Mouse (Mus musculus): ENCODE measurements around the gene Nlk. TPM values are rescaled to one million over a fixed set of nuclear protein-coding genes. Genes with fewer than 3 reads are reported as not detected.

Nlk gene
- 18.3 and 23.3 TPM in 2 replicates for polyA plus RNA-seq (2014; fragmentation: Nextera tagmentation; extraction: Ambion mirVana)

GRCm38 (mm10) chr11:78696777-78697752, at the start of gene Nlk:
Gene Nlk (minus strand): TSS chr11:78697373.
- peak within 1 kb of the TSS; percentile 84 for H3K27ac ChIP-seq (ENCODE audit: low read depth, low read length)
- WGBS, result under 1% methylated on average over 48 of the region's 65 CpGs
- H3K4me2 ChIP-seq (replicated peaks; ENCODE audit: low read depth, low read length), result peak within 1 kb of the TSS; percentile 67
- H3K9ac ChIP-seq (ENCODE audit: low read depth, low read length), result peak within 1 kb of the TSS; percentile 91
- no peaks in the 10 kb centered on the region for H3K27me3 ChIP-seq (ENCODE audit: control insufficient read depth, insufficient read depth, low read length)
- H3K36me3 ChIP-seq (ENCODE audit: control insufficient read depth, insufficient read depth, low read length), result no peaks in the 10 kb centered on the region
- peaks cover 15% of the 10 kb centered on the region for H3K4me1 ChIP-seq (ENCODE audit: control insufficient read depth, insufficient read depth, low read length)
- peak; percentile 99 for ATAC-seq (ENCODE audit: low FRiP score, low TSS enrichment)
- H3K9me3 ChIP-seq (ENCODE audit: control insufficient read depth, low read length), result no peaks in the 10 kb centered on the region
- H3K4me3 ChIP-seq (ENCODE audit: low read length), result peak within 1 kb of the TSS; percentile 89

DNA sequence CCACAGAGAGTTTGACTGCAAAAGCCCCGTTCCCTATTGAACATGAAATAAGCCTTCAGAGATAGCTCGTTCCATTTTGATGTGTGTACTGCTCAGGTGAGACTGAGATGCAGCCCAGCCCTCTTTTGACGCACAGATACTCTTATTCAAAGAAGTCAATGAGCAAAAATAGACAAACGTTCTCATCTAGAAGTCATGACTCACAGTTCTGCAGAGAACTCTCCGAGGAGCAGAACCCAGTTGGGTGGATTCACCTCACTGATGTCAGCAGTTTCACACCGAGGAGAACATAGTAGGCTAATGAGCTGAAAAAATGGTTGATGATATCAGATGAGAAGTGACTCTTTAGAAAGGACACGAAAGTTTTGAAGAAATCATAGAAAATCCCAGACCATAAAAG, 49.1 kb upstream of the Nlk start:
- WGBS, result 89% methylated on average over 7 of the region's 7 CpGs
- peaks cover 7% of the 10 kb centered on the region for H3K36me3 ChIP-seq (ENCODE audit: control insufficient read depth, insufficient read depth, low read length)
- no peak overlapping the region for H3K27ac ChIP-seq (ENCODE audit: low read depth, low read length)
- H3K4me3 ChIP-seq (ENCODE audit: low read length), result no peak overlapping the region
- no peaks in the 10 kb centered on the region for H3K9me3 ChIP-seq (ENCODE audit: control insufficient read depth, low read length)
- H3K9ac ChIP-seq (ENCODE audit: low read depth, low read length), result no peak overlapping the region
- no peak overlapping the region for H3K4me2 ChIP-seq (replicated peaks; ENCODE audit: low read depth, low read length)
- no peak for ATAC-seq (ENCODE audit: low FRiP score, low TSS enrichment)
- no peaks in the 10 kb centered on the region for H3K27me3 ChIP-seq (ENCODE audit: control insufficient read depth, insufficient read depth, low read length)
- H3K4me1 ChIP-seq (ENCODE audit: control insufficient read depth, insufficient read depth, low read length), result peaks cover 6% of the 10 kb centered on the region; the same call in 1 of the 2 replicates

DNA sequence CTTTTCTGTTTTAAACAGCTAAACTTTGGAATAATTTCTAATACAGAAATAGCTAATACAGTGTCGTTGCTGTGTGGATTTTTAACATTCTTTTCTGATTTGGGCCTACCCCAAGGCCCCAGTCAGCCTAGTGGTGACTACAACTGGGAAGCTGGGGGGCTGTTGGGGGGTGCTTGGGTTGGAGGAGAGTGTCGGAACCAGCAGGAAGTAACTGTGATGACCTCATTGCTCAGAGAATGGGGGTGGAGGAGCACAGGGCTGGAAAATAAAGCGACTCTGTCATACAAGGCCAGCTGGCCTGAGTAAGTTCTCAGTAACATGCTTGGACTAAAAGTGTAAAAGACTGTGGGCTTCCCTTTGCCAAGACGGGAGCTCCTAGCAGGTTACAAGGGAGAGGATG, 48.3 kb upstream of the Nlk start:
- no peak overlapping the region for H3K27ac ChIP-seq (ENCODE audit: low read depth, low read length)
- H3K4me3 ChIP-seq (ENCODE audit: low read length), result no peak overlapping the region
- no peak overlapping the region for H3K9ac ChIP-seq (ENCODE audit: low read depth, low read length)
- H3K4me1 ChIP-seq (ENCODE audit: control insufficient read depth, insufficient read depth, low read length), result peaks cover under 1% of the 10 kb centered on the region; the same call in 1 of the 2 replicates
- H3K27me3 ChIP-seq (ENCODE audit: control insufficient read depth, insufficient read depth, low read length), result no peaks in the 10 kb centered on the region
- no peak overlapping the region for H3K4me2 ChIP-seq (replicated peaks; ENCODE audit: low read depth, low read length)
- ATAC-seq (ENCODE audit: low FRiP score, low TSS enrichment), result no peak
- WGBS, result 53% methylated on average over 4 of the region's 4 CpGs
- H3K9me3 ChIP-seq (ENCODE audit: control insufficient read depth, low read length), result no peaks in the 10 kb centered on the region
- H3K36me3 ChIP-seq (ENCODE audit: control insufficient read depth, insufficient read depth, low read length), result peaks cover 7% of the 10 kb centered on the region

DNA sequence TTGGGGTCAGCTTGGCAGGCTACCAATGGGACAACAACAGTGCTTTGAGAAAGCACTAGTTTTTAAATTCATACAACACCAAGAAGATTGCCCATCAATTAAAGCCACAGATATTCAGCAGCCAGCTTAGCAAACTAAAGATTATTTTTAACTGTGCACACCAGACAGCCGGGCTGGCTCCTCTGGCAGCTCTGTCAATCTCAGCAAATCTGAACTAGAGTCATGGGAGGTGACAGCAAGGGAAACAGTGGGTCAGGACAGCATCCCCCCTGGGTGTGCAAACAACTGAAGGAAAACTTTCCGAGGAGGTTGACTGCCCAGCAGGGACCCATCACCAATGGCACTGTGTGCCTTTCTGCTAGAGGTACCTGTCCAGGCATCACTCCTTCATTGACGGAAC, 45.3 kb upstream of the Nlk start:
- H3K36me3 ChIP-seq (ENCODE audit: control insufficient read depth, insufficient read depth, low read length), result no peaks in the 10 kb centered on the region
- no peak overlapping the region for H3K4me2 ChIP-seq (replicated peaks; ENCODE audit: low read depth, low read length)
- H3K9me3 ChIP-seq (ENCODE audit: control insufficient read depth, low read length), result no peaks in the 10 kb centered on the region
- no peak overlapping the region for H3K9ac ChIP-seq (ENCODE audit: low read depth, low read length)
- H3K27ac ChIP-seq (ENCODE audit: low read depth, low read length), result no peak overlapping the region
- H3K4me3 ChIP-seq (ENCODE audit: low read length), result no peak overlapping the region
- whole genome bisulfite sequencing, result 82% methylated on average over 3 of the region's 3 CpGs
- no peaks in the 10 kb centered on the region for H3K27me3 ChIP-seq (ENCODE audit: control insufficient read depth, insufficient read depth, low read length)
- H3K4me1 ChIP-seq (ENCODE audit: control insufficient read depth, insufficient read depth, low read length), result no peaks in the 10 kb centered on the region
- ATAC-seq (ENCODE audit: low FRiP score, low TSS enrichment), result no peak

GRCm38 (mm10) chr11:78741958-78742357, 44.8 kb upstream of the Nlk start:
- Histone ChIP-seq H3K4me3 (ENCODE audit: low read length) (no peak overlapping the region), H3K27me3 (ENCODE audit: control insufficient read depth, insufficient read depth, low read length) (no peaks in the 10 kb centered on the region), H3K4me1 (ENCODE audit: control insufficient read depth, insufficient read depth, low read length) (no peaks in the 10 kb centered on the region), H3K4me2 (replicated peaks; ENCODE audit: low read depth, low read length) (no peak overlapping the region), H3K27ac (ENCODE audit: low read depth, low read length) (no peak overlapping the region), H3K36me3 (ENCODE audit: control insufficient read depth, insufficient read depth, low read length) (no peaks in the 10 kb centered on the region), H3K9me3 (ENCODE audit: control insufficient read depth, low read length) (no peaks in the 10 kb centered on the region), H3K9ac (ENCODE audit: low read depth, low read length) (no peak overlapping the region)
- ATAC-seq (ENCODE audit: low FRiP score, low TSS enrichment), result no peak
- 79% methylated on average over 7 of the region's 7 CpGs for WGBS

DNA sequence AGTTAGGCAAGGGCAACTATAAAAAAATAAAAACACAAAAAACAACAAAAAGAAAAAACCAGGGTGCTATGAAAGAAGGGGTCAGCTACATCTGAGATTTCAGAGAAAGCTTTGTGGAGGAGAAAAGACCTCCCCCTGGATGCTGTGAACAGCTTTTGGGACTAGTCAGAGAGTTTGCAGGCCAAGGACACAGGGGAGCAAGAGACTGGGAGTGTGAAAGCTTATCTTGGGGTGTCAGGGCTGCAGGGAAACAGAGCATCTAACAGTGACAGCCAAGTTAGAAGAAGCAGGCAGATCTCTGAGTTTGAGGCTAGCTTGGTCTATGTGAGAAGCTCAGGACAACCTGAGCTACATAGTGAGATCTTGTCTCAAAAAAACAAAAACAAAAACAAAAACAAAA, 42.2 kb upstream of the Nlk start:
- no peaks in the 10 kb centered on the region for H3K9me3 ChIP-seq (ENCODE audit: control insufficient read depth, low read length)
- no peak overlapping the region for H3K4me3 ChIP-seq (ENCODE audit: low read length)
- H3K27ac ChIP-seq (ENCODE audit: low read depth, low read length), result no peak overlapping the region
- ATAC-seq (ENCODE audit: low FRiP score, low TSS enrichment), result no peak
- H3K27me3 ChIP-seq (ENCODE audit: control insufficient read depth, insufficient read depth, low read length), result no peaks in the 10 kb centered on the region
- H3K4me2 ChIP-seq (replicated peaks; ENCODE audit: low read depth, low read length), result no peak overlapping the region
- no peak overlapping the region for H3K9ac ChIP-seq (ENCODE audit: low read depth, low read length)
- no peaks in the 10 kb centered on the region for H3K36me3 ChIP-seq (ENCODE audit: control insufficient read depth, insufficient read depth, low read length)
- H3K4me1 ChIP-seq (ENCODE audit: control insufficient read depth, insufficient read depth, low read length), result no peaks in the 10 kb centered on the region

- WGBS, result 71% methylated on average over 3 of the region's 3 CpGs
Measured at GRCm38 (mm10) chr11:78736877-78737408, 39.8 kb upstream of the Nlk start.

GRCm38 (mm10) chr11:78735168-78735567, 38.0 kb upstream of the Nlk start:
- ATAC-seq (ENCODE audit: low FRiP score, low TSS enrichment), result no peak
- Histone ChIP-seq H3K27ac (ENCODE audit: low read depth, low read length) (no peak overlapping the region), H3K4me1 (ENCODE audit: control insufficient read depth, insufficient read depth, low read length) (no peaks in the 10 kb centered on the region), H3K4me3 (ENCODE audit: low read length) (no peak overlapping the region), H3K27me3 (ENCODE audit: control insufficient read depth, insufficient read depth, low read length) (no peaks in the 10 kb centered on the region), H3K4me2 (replicated peaks; ENCODE audit: low read depth, low read length) (no peak overlapping the region), H3K9me3 (ENCODE audit: control insufficient read depth, low read length) (no peaks in the 10 kb centered on the region), H3K9ac (ENCODE audit: low read depth, low read length) (no peak overlapping the region), H3K36me3 (ENCODE audit: control insufficient read depth, insufficient read depth, low read length) (no peaks in the 10 kb centered on the region)
- 95% methylated on average over 1 of the region's 1 CpGs for WGBS

More at GRCm38 (mm10) chr11:78736877-78737408, 39.8 kb upstream of the Nlk start:
- H3K27me3 ChIP-seq (ENCODE audit: control insufficient read depth, insufficient read depth, low read length), result no peaks in the 10 kb centered on the region
- H3K4me2 ChIP-seq (replicated peaks; ENCODE audit: low read depth, low read length), result no peak overlapping the region
- no peak overlapping the region for H3K4me3 ChIP-seq (ENCODE audit: low read length)
- no peak overlapping the region for H3K27ac ChIP-seq (ENCODE audit: low read depth, low read length)
- no peaks in the 10 kb centered on the region for H3K9me3 ChIP-seq (ENCODE audit: control insufficient read depth, low read length)
- H3K9ac ChIP-seq (ENCODE audit: low read depth, low read length), result no peak overlapping the region
- no peaks in the 10 kb centered on the region for H3K4me1 ChIP-seq (ENCODE audit: control insufficient read depth, insufficient read depth, low read length)
- no peak for ATAC-seq (ENCODE audit: low FRiP score, low TSS enrichment)
- H3K36me3 ChIP-seq (ENCODE audit: control insufficient read depth, insufficient read depth, low read length), result no peaks in the 10 kb centered on the region

GRCm38 (mm10) chr11:78732619-78733018, 35.4 kb upstream of the Nlk start:
- no peak for ATAC-seq (ENCODE audit: low FRiP score, low TSS enrichment)
- Histone ChIP-seq H3K4me3 (ENCODE audit: low read length) (no peak overlapping the region), H3K27ac (ENCODE audit: low read depth, low read length) (no peak overlapping the region), H3K9me3 (ENCODE audit: control insufficient read depth, low read length) (no peaks in the 10 kb centered on the region), H3K4me1 (ENCODE audit: control insufficient read depth, insufficient read depth, low read length) (no peaks in the 10 kb centered on the region), H3K4me2 (replicated peaks; ENCODE audit: low read depth, low read length) (no peak overlapping the region), H3K36me3 (ENCODE audit: control insufficient read depth, insufficient read depth, low read length) (no peaks in the 10 kb centered on the region), H3K9ac (ENCODE audit: low read depth, low read length) (no peak overlapping the region), H3K27me3 (ENCODE audit: control insufficient read depth, insufficient read depth, low read length) (no peaks in the 10 kb centered on the region)
- 85% methylated on average over 6 of the region's 6 CpGs for WGBS

Measured in kidney, embryonic 14.5 days (tissue).